Mouse (Mus musculus) testis, adult 2 months (tissue): ENCODE measurements around the gene Jdp2. TPM values are rescaled to one million over a fixed set of nuclear protein-coding genes. Genes with fewer than 3 reads are reported as not detected.

Source experiments
- H3K27ac ChIP-seq: fragments of 200-500 bp; 2 replicates; pipeline ENCODE4 v1.5.1; 2012; ENCODE audit warnings: low read depth, low read length; ENCODE audit not compliant: control insufficient read depth, insufficient read depth
- H3K27me3 ChIP-seq: fragments of 200-500 bp; 2 replicates; pipeline ENCODE4 v1.6.1; 2012; ENCODE audit warnings: mild to moderate bottlenecking, low read length, moderate library complexity; ENCODE audit not compliant: control insufficient read depth, insufficient read depth
- H3K36me3 ChIP-seq: fragments of 200-500 bp; 2 replicates; pipeline ENCODE4 v1.6.1; 2012; ENCODE audit warnings: mild to moderate bottlenecking, low read length; ENCODE audit not compliant: control insufficient read depth, insufficient read depth
- H3K4me1 ChIP-seq: fragments of 200-500 bp; 2 replicates; pipeline ENCODE4 v1.6.1; 2012; ENCODE audit warnings: low read length; ENCODE audit not compliant: control insufficient read depth, insufficient read depth
- H3K4me3 ChIP-seq: fragments of 200-500 bp; 2 replicates; pipeline ENCODE4 v1.5.1; 2012; ENCODE audit warnings: low read depth, mild to moderate bottlenecking, low read length, moderate library complexity, mixed read lengths; ENCODE audit not compliant: control insufficient read depth
- CTCF ChIP-seq: fragments of 200-500 bp; IDR thresholded peaks from 2 replicates; pipeline ENCODE4 v1.5.1; 2012; ENCODE audit warnings: low read depth, mild to moderate bottlenecking, inconsistent platforms, low read length, moderate library complexity; ENCODE audit not compliant: control insufficient read depth, insufficient read depth, insufficient replicate concordance
- POLR2A ChIP-seq: fragments of 200-500 bp; IDR thresholded peaks from 2 replicates; pipeline ENCODE4 v1.6.1; 2012; ENCODE audit warnings: low read depth, mild to moderate bottlenecking, inconsistent platforms, low read length, moderate library complexity; ENCODE audit not compliant: control insufficient read depth
- polyA plus RNA-seq: library from polyadenylated mRNA; depleted of rRNA; stranded (reverse); fragments of >200 nt; gene quantifications from 2 replicates; pipeline ENCODE4 v1.2.3, GENCODE M21; 2012

Jdp2 gene
- polyA plus RNA-seq, 1 experiment, result 0.81 TPM

DNA sequence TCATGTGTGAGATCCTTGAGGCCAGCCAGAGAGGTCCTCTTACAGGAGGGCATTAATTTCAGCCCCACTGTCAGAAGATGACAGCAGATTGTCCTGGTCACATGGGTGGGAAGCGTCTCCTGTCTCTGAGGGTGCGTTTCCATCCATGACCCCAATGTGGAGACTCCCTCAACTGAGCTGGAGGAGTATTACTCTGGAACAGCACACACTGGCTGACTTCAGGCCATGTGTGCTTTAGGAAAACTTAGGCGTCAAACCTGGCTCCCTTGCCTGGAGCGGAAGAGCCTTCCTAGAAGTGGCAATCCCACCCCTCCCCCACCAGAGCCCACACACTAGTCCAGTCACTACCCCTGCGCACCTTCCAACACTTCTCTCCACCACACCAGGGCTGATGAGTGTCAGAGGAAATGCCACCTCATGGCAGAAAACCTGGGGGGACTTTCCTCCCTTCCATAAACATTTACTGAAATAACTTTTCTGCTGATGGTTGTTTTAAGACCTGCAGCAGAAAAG is 8.9 kb upstream of the Jdp2 start:
- Histone ChIP-seq H3K4me1 (no peaks in the 10 kb centered on the region), H3K36me3 (no peaks in the 10 kb centered on the region), H3K4me3 (no peak overlapping the region), H3K27me3 (no peaks in the 10 kb centered on the region), H3K27ac (no peak overlapping the region)
- TF ChIP-seq CTCF, result no peak
- TF ChIP-seq POLR2A, result no peak

DNA sequence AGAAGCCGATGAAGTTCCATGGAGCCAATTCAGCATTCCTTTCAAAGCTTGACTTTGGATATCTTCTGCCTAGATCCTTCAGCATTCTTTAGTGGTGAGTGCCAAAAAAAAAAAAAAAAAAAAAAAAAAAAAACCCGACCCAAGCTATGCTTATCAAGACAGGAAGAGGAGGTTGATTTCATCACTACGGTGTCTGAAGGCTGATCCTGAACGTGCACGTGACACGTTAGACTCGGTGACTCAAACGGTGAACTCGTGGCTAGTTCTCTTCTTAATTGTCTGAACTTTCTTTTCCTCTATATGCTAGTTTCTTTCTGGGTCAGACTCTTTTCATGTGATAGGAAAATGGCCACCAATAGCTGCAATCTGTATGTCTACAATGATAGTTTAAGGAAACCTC is 5.9 kb upstream of the Jdp2 start:
- Histone ChIP-seq H3K27me3 (no peaks in the 10 kb centered on the region), H3K36me3 (no peaks in the 10 kb centered on the region), H3K27ac (no peak overlapping the region), H3K4me3 (no peak overlapping the region), H3K4me1 (peaks cover 1% of the 10 kb centered on the region)
- TF ChIP-seq CTCF, result no peak
- no peak for TF ChIP-seq POLR2A

DNA sequence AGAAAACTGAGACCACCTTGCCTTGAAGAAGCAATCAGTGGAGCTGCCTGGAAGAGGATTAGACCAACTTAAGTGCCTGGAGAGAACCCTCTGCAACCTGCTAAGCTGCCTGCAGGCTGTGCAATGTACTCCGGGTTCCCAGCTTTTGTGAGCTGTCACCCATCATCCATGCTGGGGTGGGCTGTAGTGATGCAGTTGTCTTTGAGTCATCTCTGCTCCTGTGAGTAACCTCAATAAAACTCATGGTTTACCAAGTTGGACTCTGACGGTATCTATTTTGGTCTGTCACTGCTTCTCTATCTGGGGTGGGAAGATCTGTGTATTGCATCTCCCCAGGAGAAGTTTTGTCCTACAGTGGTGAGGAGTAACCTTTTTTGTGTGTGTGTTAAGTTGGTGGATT is 4.4 kb upstream of the Jdp2 start:
- Histone ChIP-seq H3K27me3 (no peaks in the 10 kb centered on the region; the same call in 1 of the 2 replicates), H3K4me3 (no peak overlapping the region), H3K36me3 (no peaks in the 10 kb centered on the region), H3K27ac (no peak overlapping the region), H3K4me1 (peaks cover 9% of the 10 kb centered on the region)
- TF ChIP-seq CTCF (no peak), POLR2A (no peak)

DNA sequence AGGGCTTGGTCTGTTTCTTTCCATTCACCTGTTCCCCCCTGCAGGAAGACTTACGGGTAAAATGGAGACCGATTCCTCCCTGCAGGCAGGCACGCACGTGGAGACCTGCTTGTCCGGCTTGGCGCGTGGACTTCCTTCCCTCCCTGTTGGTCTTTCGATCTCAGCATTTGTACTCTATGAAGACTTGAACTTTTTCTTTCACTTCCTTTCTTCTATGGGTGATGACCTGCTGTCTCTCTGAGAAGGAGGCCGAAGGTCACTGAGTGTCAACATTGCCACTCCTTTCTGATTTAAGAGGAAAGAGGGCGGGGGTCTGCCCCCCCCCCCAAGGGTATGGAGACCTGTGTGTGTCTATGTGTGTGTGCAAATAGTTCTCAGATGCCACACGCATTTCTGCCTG is 774 bp upstream of the Jdp2 start:
- no peaks in the 10 kb centered on the region for H3K36me3 ChIP-seq
- H3K27me3 ChIP-seq, result no peaks in the 10 kb centered on the region; the same call in 1 of the 2 replicates
- peaks cover 11% of the 10 kb centered on the region for H3K4me1 ChIP-seq
- H3K4me3 ChIP-seq, result no peak overlapping the region
- H3K27ac ChIP-seq, result no peak overlapping the region
- TF ChIP-seq CTCF (no peak), POLR2A (no peak)

DNA sequence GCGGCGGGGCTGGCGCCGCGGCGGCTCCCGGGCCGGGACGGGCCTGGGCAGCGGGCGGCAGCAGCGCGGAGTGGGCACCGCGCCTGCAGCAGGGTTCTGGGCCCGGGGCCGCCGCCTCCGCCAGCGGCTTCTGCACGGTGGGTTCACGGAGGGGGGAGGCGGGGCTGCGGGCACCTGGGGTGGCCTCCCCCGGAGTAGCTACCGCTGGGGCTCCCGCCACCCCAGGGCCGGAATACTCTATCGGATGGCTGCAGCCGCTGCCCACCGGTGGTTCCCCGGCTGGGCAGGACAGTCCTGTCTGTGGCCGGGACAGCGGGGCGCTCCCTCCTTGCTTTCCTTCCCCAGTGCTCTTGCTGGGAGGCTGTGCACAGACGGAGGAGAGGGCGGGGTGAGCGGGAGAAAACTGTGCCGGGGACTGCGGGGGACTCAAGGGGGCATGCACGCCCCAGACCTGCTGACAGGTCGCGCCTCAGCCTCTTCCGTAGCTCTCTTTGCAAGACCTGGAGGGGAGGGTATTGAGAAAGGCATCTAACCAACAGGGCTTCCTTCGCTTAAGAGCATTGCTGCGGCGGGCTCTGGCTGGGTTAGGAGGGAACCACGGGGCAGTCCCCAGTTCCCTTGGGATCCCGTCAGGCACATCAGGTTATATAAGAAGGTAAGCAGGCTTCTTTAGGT is 788 bp downstream of the Jdp2 start:
- H3K4me1 ChIP-seq, result peaks cover 11% of the 10 kb centered on the region
- no peak overlapping the region for H3K27ac ChIP-seq
- H3K36me3 ChIP-seq, result no peaks in the 10 kb centered on the region
- no peaks in the 10 kb centered on the region; the same call in 1 of the 2 replicates for H3K27me3 ChIP-seq
- peak overlapping the region; percentile 82 for H3K4me3 ChIP-seq
- TF ChIP-seq CTCF (no peak), POLR2A (no peak)

DNA sequence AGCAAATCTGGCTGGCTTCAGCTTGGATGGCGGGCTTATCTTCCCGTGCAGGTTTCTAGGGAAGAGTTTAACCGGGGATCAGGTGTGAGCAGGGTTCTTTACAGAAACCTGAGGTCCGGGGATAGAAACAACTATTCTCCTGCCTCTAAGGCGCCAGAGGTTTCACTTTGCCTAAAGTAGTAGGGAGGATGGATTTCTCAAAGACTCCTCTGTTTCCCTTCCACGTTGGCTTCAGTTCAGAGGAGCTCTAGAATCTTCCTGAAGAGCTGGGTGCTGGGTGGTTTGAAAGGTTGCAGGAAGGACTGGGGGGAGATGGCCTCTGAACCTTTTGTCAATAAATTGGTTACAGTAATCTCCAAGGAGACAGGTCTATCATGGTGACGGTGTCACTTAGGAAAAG is 1.8 kb downstream of the Jdp2 start:
- H3K36me3 ChIP-seq, result no peaks in the 10 kb centered on the region
- peaks cover 11% of the 10 kb centered on the region for H3K4me1 ChIP-seq
- H3K4me3 ChIP-seq, result no peak overlapping the region
- TF ChIP-seq POLR2A (no peak), CTCF (no peak)
- no peaks in the 10 kb centered on the region; the same call in 1 of the 2 replicates for H3K27me3 ChIP-seq
- H3K27ac ChIP-seq, result no peak overlapping the region

DNA sequence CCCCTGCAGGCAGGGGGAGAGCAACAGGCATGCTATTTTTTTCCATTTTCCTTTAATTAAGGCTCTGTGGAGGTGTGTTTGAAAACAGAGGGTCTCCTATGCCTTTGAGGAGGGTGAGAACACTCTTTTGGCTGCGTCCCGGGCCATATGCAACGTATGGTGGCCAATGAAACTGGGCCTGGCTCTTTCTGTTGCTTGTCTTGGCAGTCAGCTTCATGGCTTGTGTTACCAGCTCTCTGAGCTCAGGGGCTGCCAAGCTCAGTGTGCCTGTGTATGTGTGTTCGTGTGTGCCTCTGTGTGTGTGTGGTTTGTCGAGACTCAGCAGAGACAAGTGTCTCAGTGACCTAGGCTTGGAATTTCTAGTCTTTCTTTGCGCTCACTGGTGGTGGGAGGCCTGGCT is 2.7 kb downstream of the Jdp2 start:
- H3K4me1 ChIP-seq, result peaks cover 11% of the 10 kb centered on the region
- H3K27me3 ChIP-seq, result no peaks in the 10 kb centered on the region; the same call in 1 of the 2 replicates
- H3K36me3 ChIP-seq, result no peaks in the 10 kb centered on the region
- no peak overlapping the region for H3K27ac ChIP-seq
- no peak for TF ChIP-seq POLR2A
- TF ChIP-seq CTCF, result no peak
- no peak overlapping the region for H3K4me3 ChIP-seq
